Mouse (Mus musculus) brain, adult 2 months (tissue): Measurements from ENCODE around the gene Lect2.

Experiments used
- DNase-seq: peaks from one replicate; pipeline ENCODE4 v3.0.0; 2011; ENCODE audit warnings: low read depth, low spot score

The Lect2 gene

DNA sequence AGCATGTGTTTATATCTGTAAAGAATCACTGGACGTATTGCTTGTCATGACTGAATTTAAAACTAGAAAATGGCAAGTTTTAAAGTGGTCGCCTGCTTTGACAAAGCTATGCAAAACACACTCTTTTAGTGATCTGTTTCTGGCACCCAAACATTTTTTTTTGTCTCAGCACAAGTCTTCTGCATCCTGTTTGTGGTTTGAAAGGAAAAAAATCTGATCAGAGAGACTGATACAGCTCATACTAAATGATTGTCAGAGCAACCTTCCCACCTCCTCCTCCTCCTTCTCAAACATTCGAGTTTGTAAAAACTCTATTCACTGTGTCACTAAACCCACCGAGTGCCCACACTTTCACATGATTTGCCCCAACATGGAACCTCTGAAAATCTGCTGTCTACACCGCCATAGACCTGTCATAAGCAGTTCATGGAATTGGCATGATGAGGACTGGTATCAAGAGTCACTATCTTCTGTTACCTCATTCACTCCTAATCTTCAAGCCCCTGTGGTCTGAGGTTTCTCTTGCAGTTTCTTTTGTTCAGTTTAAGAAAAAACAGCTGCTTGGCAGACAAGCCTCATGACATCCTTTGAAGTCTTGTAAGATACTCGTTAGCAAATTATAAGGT lies 41.3 kb downstream of the Lect2 start:
- DNase-seq = no peak

DNA sequence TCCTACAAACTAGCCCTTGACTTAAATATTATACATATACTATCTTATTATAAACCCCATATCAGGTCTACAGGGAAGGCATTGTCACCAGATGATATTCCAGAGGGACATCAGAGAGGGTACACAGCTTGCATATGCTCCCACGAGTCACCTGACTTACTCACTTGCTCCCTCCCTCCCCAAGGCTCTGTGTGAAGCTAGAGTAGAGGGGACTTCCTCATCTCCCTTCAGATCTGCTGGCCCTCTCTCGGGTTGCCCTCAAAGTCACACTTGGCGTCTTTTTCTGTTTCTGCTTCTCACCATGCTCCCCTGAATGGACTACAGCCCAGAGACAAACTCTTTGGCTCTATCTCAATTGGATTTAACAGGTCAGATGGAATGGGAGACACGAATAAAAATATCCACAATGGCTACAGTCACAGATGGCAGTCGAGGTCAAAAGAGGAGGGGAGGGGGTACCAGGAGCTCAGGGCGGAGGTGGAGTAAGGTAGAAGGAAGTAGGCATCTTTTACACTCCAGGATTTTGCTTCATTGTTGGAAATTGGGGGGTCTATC lies 46.4 kb downstream of the Lect2 start:
- DNase-seq = peak; percentile 53

DNA sequence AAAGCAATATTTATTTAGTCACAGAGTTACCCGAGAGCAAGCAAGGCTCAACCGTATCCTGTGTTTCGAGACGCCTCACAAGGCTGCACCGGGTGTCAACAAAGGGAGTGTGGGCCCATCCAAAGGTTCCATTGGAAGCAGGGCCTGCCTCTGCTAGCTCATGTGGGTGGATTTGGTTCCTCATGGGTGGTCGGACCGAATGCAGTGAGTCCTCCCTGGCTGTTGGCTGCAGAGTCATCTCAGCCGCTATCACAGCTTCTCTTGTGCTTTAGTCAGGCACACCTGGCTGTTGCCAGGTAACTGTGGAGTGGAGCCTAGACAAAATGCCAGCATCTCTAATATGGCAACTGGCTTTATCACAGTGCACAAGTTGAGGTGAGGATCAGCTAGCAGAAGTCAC lies 47.7 kb downstream of the Lect2 start:
- no peak for DNase-seq

DNA sequence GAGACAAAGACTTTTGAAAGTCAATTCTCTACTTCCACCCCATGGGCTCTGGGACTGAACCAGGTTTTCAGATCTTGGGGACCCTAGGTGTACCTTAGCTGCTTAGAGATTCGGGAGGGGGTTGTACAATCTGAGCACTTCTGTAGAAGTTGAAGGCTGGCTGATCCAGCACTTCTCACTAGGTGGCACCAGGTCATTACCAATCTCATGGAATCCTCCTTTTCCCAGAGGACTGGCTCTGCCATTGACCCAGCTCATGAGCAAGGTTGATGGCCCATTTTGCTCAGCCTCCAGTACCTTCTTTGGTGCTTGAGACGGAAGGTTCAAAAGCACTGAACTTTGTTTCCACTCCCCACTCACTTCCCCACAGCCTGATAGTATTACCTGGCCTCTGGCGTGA lies 48.2 kb downstream of the Lect2 start:
- peak; percentile 37 for DNase-seq

DNA sequence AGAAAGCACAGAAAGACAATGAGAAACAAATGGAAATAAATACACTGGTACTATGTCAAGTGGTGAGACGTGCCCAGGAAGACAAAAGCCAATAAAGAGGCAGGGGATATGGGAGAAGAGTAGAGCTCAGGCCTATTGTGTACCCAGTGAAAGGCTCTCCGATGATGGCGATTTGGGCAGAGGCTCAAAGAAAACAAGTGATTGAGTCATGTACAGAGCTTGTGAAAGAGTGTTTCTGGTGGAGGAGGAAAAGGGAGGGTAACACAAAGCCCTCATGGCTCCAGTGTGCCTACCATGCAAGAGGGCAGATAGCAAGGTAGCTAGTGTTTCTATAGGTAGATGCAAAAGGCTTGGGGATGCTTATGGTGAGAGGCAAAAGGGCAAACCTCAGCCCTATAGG lies 53.9 kb downstream of the Lect2 start:
- DNase-seq = no peak
